Mouse (Mus musculus): Measurements from ENCODE around the gene Tomm6.

The Tomm6 gene

GRCm38 (mm10) chr17:47703556-47703955 lies 15.4 kb upstream of the Tomm6 start:
- ChIA-PET CTCF (interaction anchor here (0.9 to 2.6 kb wide), 9 partner anchors 8 to 37 kb away, joined by 3 to 12 read pairs (median 3); partner anchors contain the start of genes Gm21981 (in 2 of the 4), Prickle4 (in 2 of the 4) and Frs3 (in 1 of the 4)), POLR2A (interaction anchor here in 3 of 4 experiments (0.5 to 4.8 kb wide), 33 partner anchors 8 to 889 kb away, joined by 3 to 51 read pairs (median 5); partner anchors contain the start of genes Frs3 (in 2 of the 3), Pgc (in 2 of the 3), Tfeb (in 2 of the 3) and Gm21981 (in 1 of the 3))

DNA sequence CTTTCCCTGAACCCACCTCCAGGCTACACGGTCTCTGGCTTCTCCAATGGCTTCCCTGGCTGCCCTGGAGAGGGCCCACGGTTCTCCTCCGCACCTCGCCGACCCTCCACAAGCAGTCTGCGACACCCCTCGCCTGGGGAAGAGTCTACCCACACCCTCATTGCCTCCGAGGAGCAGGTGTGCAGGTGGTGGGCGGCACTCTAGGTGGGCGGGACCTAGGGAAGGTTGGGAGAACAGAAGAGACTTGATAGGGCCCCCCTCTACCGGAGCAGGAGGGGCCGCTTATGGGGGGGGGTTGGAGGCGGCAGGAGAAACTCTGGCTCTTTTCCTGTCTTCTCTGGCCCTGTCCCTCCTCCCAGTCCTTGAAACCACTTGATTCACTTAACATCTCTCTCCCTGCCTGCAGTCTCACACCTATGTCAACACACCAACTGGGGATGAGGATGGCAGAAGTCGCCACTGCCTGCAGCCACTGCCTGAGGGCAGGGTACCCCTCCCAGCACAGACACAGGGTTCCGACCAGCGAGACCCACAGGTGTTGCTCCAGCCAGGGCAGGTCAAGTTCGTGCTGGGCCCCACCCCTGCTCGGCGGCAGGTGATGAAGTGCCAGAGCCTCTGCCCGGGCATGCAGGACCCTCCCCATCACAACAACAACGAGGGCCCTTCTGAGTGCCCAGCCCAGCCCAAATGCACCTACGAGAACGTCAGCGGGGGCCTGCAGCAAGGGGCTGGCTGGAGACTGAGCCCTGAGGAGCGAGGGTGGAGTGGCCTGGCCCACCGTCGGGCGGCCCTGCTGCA lies 14.6 kb upstream of the Tomm6 start:
- ChIA-PET POLR2A (interaction anchor here in 3 of 4 experiments (0.6 to 4.8 kb wide), 29 partner anchors 8 to 551 kb away, joined by 3 to 51 read pairs (median 5); partner anchors contain the start of genes Frs3 (in 2 of the 3), Tfeb (in 2 of the 3), Gm21981 (in 1 of the 3) and Pgc (in 1 of the 3)), CTCF (interaction anchor here in 3 of 4 experiments (0.6 to 2.6 kb wide), 7 partner anchors 8 to 562 kb away, joined by 3 to 12 read pairs (median 3); partner anchors contain the start of genes Frs3 (in 1 of the 3), Gm21981 (in 1 of the 3) and Prickle4 (in 1 of the 3))

DNA sequence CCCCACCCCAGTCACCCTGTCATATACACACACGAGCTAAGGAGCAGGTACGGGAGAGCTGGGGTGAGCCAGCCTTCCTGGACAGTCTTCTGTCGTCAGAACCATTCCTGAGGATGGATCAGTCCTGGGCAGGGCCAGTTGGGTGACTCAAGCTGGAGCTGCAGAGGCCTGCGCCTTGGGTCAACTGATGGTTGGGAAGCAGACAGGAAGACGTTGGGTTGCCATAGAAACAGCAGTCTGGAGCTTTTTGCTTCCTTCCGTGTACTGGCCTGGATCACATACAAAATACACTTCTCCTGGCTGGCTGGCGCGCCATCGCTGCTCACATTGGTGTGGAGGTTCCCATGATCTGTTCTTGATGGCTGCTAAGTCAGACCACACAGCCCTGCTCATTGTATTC lies 13.6 kb upstream of the Tomm6 start:
- CTCF ChIA-PET = interaction anchor here (0.6 to 1.3 kb wide), 4 partner anchors 54 to 561 kb away, joined by 3 to 5 read pairs (median 3); no protein-coding TSS in a partner anchor

GRCm38 (mm10) chr17:47699055-47699454 lies 10.9 kb upstream of the Tomm6 start:
- ChIA-PET POLR2A (interaction anchor here in 2 of 4 experiments (1.1 to 3.7 kb wide), 7 partner anchors 10 to 41 kb away, joined by 3 to 22 read pairs (median 10); partner anchors contain the start of genes Frs3 (in 1 of the 2), Tfeb (in 1 of the 2) and Tomm6 (in 1 of the 2)), CTCF (interaction anchor here in 2 of 4 experiments (0.6 to 1.2 kb wide), 3 partner anchors 8 to 207 kb away, joined by 3 to 4 read pairs (median 4); no protein-coding TSS in a partner anchor)

More for the DNA sequence above, 13.6 kb upstream of the Tomm6 start:
- POLR2A ChIA-PET = interaction anchor here in 3 of 4 experiments (0.6 to 3.7 kb wide), 14 partner anchors 9 to 309 kb away, joined by 3 to 22 read pairs (median 4); partner anchors contain the start of gene Tfeb (in 1 of the 3)

DNA sequence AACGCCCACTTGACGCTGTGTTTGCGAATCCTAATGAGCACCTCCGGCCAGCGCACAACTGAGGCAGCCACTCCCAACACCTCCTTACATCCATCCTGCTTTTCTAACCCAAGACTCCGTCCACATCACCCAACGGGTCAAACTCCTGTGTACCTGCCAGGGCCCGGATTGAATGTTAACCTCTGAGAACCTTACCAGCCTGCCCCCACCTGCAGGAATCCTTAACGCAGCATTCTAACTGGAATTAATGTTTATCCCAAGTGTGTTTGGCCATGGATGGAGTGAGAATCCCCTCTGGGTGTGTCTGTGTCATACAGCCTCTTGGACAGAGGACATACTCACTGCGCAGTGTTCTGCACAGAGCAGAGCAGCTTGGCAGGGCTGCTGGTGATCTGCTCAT lies 10.0 kb upstream of the Tomm6 start:
- ChIA-PET CTCF (no interaction called here), POLR2A (interaction anchor here in 3 of 4 experiments (1.1 to 3.0 kb wide), 7 partner anchors 9 to 53 kb away, joined by 3 to 12 read pairs (median 10); partner anchors contain the start of genes Tomm6 (in 2 of the 3) and Frs3 (in 1 of the 3))

DNA sequence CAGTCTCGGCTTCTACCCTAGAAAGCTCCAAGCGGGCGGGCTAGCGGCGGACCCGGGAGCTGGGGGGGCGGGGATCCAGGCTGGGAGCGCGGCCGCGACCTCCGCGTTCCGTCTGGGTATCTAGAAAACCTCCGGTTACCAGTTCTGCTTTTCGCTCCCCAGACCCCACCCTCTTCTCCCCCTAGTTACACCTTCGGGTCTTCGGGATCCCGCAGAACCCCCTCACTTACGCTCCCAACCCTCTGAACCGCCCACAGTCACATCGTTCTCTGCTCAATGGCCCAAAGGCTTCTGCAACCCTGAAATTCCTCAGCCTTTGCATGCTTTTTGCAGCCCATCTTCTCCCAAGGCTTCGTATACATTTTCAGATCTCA lies 7.1 kb upstream of the Tomm6 start:
- CTCF ChIA-PET = interaction anchor here (0.6 to 2.1 kb wide), 21 partner anchors 9 to 220 kb away, joined by 3 to 9 read pairs (median 4); no protein-coding TSS in a partner anchor
- POLR2A ChIA-PET = interaction anchor here (0.6 to 2.9 kb wide), 30 partner anchors 9 to 395 kb away, joined by 3 to 10 read pairs (median 4); no protein-coding TSS in a partner anchor

DNA sequence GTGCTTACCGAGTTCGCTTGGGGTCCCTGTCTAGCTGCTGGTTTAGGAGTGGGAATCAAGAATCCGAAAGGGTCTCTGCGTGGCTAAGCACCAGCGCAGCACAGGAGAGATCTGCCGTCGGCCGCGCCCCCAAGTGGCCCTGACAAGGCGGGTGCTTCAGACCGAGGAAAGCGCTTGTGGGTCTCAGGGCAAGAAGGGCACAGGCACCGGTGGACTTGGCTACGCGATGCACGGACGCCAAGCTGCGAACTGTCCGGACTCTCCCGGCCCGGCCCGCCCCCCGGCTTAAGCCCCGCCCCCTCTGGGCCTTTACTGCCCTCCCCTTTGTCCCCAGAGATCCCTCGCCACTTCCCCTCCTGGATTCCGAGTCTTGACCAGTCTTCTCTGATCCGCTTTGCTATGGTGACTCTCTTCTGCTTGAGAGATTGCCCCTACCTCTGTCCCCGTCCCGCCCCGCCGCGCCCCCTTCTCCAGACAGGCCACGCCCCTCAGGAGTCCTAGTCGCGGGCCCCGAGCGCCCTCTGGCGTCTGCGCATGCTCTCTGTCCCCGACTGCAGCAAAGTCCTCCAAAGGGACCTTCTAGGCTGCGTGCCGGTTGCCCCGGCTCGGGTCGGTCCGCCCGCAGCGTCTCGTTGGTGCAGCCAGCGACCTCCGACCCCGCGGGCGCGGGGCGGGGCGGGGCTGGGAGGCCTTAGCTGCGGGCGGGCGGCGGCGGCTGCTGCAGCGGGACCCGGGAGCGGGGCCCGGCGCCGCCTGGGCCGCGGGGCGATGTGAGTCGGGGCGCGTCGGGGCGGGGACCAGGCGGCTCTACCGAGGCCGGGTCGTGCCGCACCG lies 6.5 kb upstream of the Tomm6 start, which contains the start of gene Prickle4:
Gene Prickle4, minus strand, starts transcription at position 234 of the 834 bp plus-strand sequence.
- ChIA-PET CTCF (interaction anchor here (0.6 to 2.1 kb wide), 41 partner anchors 9 to 1541 kb away, joined by 3 to 9 read pairs (median 3); partner anchors contain the start of genes Mad2l1bp (in 1 of the 4) and Taf8 (in 1 of the 4)), POLR2A (interaction anchor here (0.5 to 2.9 kb wide), 45 partner anchors 9 to 396 kb away, joined by 3 to 10 read pairs (median 4); no protein-coding TSS in a partner anchor)

GRCm38 (mm10) chr17:47694442-47694502 lies 6.1 kb upstream of the Tomm6 start, which contains the start of gene Gm21981:
Gene Gm21981 (minus strand): TSS chr17:47694455.
- POLR2A ChIA-PET = interaction anchor here in 3 of 4 experiments (0.5 to 2.9 kb wide), 29 partner anchors 8 to 315 kb away, joined by 3 to 10 read pairs (median 4); no protein-coding TSS in a partner anchor
- CTCF ChIA-PET = interaction anchor here (0.6 to 2.1 kb wide), 25 partner anchors 10 to 1541 kb away, joined by 3 to 9 read pairs (median 4); partner anchors contain the start of genes Mad2l1bp (in 1 of the 4) and Taf8 (in 1 of the 4)

- ChIA-PET CTCF (interaction anchor here (0.6 to 2.1 kb wide), 26 partner anchors 10 to 1541 kb away, joined by 3 to 9 read pairs (median 4); partner anchors contain the start of genes Mad2l1bp (in 1 of the 4) and Taf8 (in 1 of the 4)), POLR2A (interaction anchor here in 3 of 4 experiments (0.5 to 3.5 kb wide), 32 partner anchors 8 to 315 kb away, joined by 3 to 17 read pairs (median 5); no protein-coding TSS in a partner anchor)
Observed at GRCm38 (mm10) chr17:47693671-47694441, 5.7 kb upstream of the Tomm6 start.

DNA sequence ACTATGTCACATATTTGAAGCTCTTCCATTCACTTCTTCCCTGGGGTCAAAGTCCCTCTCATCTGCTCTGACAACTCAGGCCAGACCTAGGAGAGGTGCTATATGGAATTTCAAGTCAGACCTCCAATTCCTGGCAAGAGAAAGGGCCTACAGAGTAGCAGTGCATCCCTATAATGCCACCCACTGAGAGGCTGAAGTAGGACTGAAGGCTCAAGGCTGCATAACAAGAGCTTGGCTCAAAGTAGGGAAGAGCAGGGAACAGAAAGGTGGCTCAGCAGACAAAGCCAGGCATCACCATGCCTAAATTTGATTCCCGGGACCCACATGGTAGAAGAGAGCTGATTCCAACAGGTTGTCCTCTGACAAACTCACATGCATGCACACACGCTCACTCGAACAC lies 3.5 kb upstream of the Tomm6 start:
- ChIA-PET POLR2A (interaction anchor here in 3 of 4 experiments (0.9 to 4.0 kb wide), 11 partner anchors 10 to 96 kb away, joined by 3 to 18 read pairs (median 4); no protein-coding TSS in a partner anchor), CTCF (interaction anchor here in 2 of 4 experiments (0.8 to 1.4 kb wide), 3 partner anchors 15 to 47 kb away, joined by 3 read pairs; no protein-coding TSS in a partner anchor)

- POLR2A ChIA-PET = interaction anchor here in 3 of 4 experiments (0.8 to 4.0 kb wide), 24 partner anchors 8 to 313 kb away, joined by 3 to 18 read pairs (median 4); partner anchors contain the start of genes Tfeb (in 2 of the 3) and Usp49 (in 1 of the 3)
- CTCF ChIA-PET = interaction anchor here in 3 of 4 experiments (0.7 to 1.6 kb wide), 8 partner anchors 10 to 178 kb away, joined by 3 to 5 read pairs (median 4); no protein-coding TSS in a partner anchor
Observed at GRCm38 (mm10) chr17:47689894-47690293, 1.7 kb upstream of the Tomm6 start.

- ChIA-PET CTCF (interaction anchor here (0.5 to 1.6 kb wide), 12 partner anchors 10 to 207 kb away, joined by 3 to 5 read pairs (median 3); no protein-coding TSS in a partner anchor), POLR2A (interaction anchor here (0.6 to 4.0 kb wide), 32 partner anchors 9 to 176 kb away, joined by 3 to 18 read pairs (median 4); partner anchors contain the start of genes Tfeb (in 2 of the 4) and Usp49 (in 1 of the 4))
Observed at GRCm38 (mm10) chr17:47688608-47689575, 706 bp upstream of the Tomm6 start, which contains the start of gene Frs3. Gene Frs3 (plus strand): TSS chr17:47689030.

DNA sequence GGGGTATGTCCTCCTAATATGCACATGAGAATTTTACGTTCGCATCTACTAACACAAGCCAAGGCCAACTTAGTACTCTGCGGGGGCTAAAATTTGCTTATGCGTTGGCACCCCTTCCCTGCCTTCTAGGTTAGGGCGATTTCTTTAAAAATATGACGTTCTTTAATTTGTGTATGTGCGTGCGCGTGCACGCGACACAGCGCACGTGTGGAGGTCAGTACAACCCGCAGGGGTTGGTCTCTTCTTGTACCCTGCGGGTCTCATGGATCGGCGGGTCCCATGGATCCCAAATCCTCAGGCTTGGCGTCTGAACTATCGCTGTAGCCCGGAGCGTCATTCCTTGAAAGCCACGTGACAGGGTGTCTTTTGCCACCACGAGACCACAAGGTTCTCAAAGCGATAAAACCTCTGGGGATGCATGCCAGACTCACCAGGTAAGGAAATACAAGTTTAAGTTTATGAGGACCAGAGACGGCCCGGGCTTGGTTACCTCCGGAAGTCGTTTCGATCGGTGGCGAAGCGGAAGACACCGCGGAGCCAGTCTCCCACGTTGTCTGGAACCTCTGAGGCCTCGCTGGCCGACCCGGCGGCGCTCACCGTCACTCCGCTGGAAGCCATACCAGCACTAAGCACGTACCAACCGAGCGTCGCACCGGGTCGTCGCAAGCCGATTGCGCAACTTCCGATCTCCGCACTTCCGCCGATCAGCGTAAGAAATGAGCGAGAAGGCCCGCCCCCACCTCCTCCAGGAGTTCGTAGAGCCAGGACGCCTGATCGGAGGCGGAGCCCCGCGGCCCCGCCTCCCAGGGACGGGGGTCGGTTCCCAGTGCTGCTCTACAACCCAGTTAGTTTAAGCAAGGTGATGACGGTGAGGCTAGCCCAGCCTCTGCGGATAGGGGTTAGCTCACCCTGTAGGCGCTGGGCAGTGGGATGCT lies 510 bp downstream of the Tomm6 start:
- ChIA-PET CTCF (interaction anchor here (0.6 to 1.5 kb wide), 6 partner anchors 9 to 355 kb away, joined by 3 to 4 read pairs (median 3); no protein-coding TSS in a partner anchor), POLR2A (interaction anchor here (0.6 to 7.0 kb wide), 21 partner anchors 9 to 202 kb away, joined by 3 to 66 read pairs (median 4); partner anchors contain the start of gene Tfeb (in 1 of the 4))

GRCm38 (mm10) chr17:47682836-47683235 lies 5.3 kb downstream of the Tomm6 start:
- ChIA-PET POLR2A (interaction anchor here (0.6 to 7.0 kb wide), 24 partner anchors 10 to 181 kb away, joined by 3 to 66 read pairs (median 4); partner anchors contain the start of genes Gm21981 (in 2 of the 4), Prickle4 (in 2 of the 4) and Taf8 (in 1 of the 4)), CTCF (interaction anchor here in 3 of 4 experiments (1.1 to 1.6 kb wide), 5 partner anchors 10 to 58 kb away, joined by 3 read pairs; partner anchors contain the start of genes Gm21981 (in 1 of the 3) and Prickle4 (in 1 of the 3))

Data from embryonic stem cell, embryonic (primary cell).